Mouse (Mus musculus): Measurements from ENCODE around the gene Susd4. TPM values are rescaled to one million over a fixed set of nuclear protein-coding genes. Genes with fewer than 3 reads are reported as not detected.
A peak's percentile ranks its signal among the peaks of the same experiment; 100 is the strongest.

The Susd4 gene
- total RNA-seq, 2 experiments from 2014 or later = 3.9 to 4.5 TPM

- DNase-seq = no peak
These were observed 98.2 kb downstream of the Susd4 start for GRCm38 (mm10) chr1:182861671-182862358.

- no peak for DNase-seq
These were observed 99.7 kb downstream of the Susd4 start for GRCm38 (mm10) chr1:182863396-182863795.

- DNase-seq = no peak
These were observed 104.2 kb downstream of the Susd4 start for GRCm38 (mm10) chr1:182867886-182868285.

- DNase-seq = peak; percentile 73
These were observed 104.9 kb downstream of the Susd4 start for GRCm38 (mm10) chr1:182868432-182869113.

- no peak for DNase-seq
These were observed 105.4 kb downstream of the Susd4 start for GRCm38 (mm10) chr1:182869114-182869456.

GRCm38 (mm10) chr1:182878156-182878555, 114.5 kb downstream of the Susd4 start:
- no peak for DNase-seq

- DNase-seq = no peak
These were observed 115.1 kb downstream of the Susd4 start for GRCm38 (mm10) chr1:182878719-182879118.

- DNase-seq = no peak
These were observed 117.6 kb downstream of the Susd4 start for GRCm38 (mm10) chr1:182881246-182881645.

- DNase-seq = no peak
These were observed 119.0 kb downstream of the Susd4 start for GRCm38 (mm10) chr1:182882611-182883010.

GRCm38 (mm10) chr1:182895698-182896097, 132.0 kb downstream of the Susd4 start:
- DNase-seq = peak; percentile 65

GRCm38 (mm10) chr1:182897071-182897470, 133.4 kb downstream of the Susd4 start:
- no peak for DNase-seq

GRCm38 (mm10) chr1:182897506-182898138, 134.0 kb downstream of the Susd4 start:
- DNase-seq = no peak

GRCm38 (mm10) chr1:182902095-182902494, 138.4 kb downstream of the Susd4 start:
- no peak for DNase-seq

GRCm38 (mm10) chr1:182902906-182903305, 139.2 kb downstream of the Susd4 start:
- peak; percentile 20 for DNase-seq

- DNase-seq = no peak
These were observed 142.0 kb downstream of the Susd4 start for GRCm38 (mm10) chr1:182905669-182906068.

- DNase-seq = peak; percentile 95
These were observed 144.7 kb downstream of the Susd4 start for GRCm38 (mm10) chr1:182908050-182909036.

- DNase-seq = no peak
These were observed 145.4 kb downstream of the Susd4 start for GRCm38 (mm10) chr1:182909066-182909465.

GRCm38 (mm10) chr1:182909596-182909995, 145.9 kb downstream of the Susd4 start:
- no peak for DNase-seq

- DNase-seq = no peak
These were observed 148.9 kb downstream of the Susd4 start for GRCm38 (mm10) chr1:182912591-182912990.

- DNase-seq = no peak
These were observed 150.7 kb downstream of the Susd4 start for GRCm38 (mm10) chr1:182914121-182914908.

GRCm38 (mm10) chr1:182916166-182916565, 152.5 kb downstream of the Susd4 start:
- no peak for DNase-seq
